Mouse (Mus musculus): ENCODE data around the gene Fcna. TPM values are rescaled to one million over a fixed set of nuclear protein-coding genes. Genes with fewer than 3 reads are reported as not detected.

The Fcna gene
- polyA plus RNA-seq (2017; shearing (Covaris generic)): not detected

GRCm38 (mm10) chr2:25627811-25628210 lies at the start of gene Fcna:
Gene Fcna (minus strand): TSS chr2:25628030.

GRCm38 (mm10) chr2:25676486-25676885 lies 48.7 kb upstream of the Fcna start, which contains the start of gene Lcn6:
Gene Lcn6 (plus strand): TSS chr2:25676786.

GRCm38 (mm10) chr2:25657652-25658051 lies 29.8 kb upstream of the Fcna start, which contains the start of gene Lcn5:
Gene Lcn5 (plus strand): TSS chr2:25657952.

GRCm38 (mm10) chr2:25652902-25653301 lies 25.1 kb upstream of the Fcna start, which contains the start of gene Lcn8:
Gene Lcn8 (plus strand): TSS chr2:25653120.

GRCm38 (mm10) chr2:25621229-25622200 lies 6.3 kb downstream of the Fcna start, which contains the start of gene Tmem141:
Gene Tmem141 (minus strand): TSS chr2:25622005.

GRCm38 (mm10) chr2:25617578-25617977 lies 10.3 kb downstream of the Fcna start, which contains the start of gene Ccdc183:
Gene Ccdc183 (minus strand): TSS chr2:25617678.

GRCm38 (mm10) chr2:25607761-25608622 lies 19.8 kb downstream of the Fcna start, which contains the start of gene Rabl6:
Gene Rabl6 (minus strand): TSS chr2:25608521.

GRCm38 (mm10) chr2:25581294-25581864 lies 46.5 kb downstream of the Fcna start, which contains the start of gene Ajm1:
Gene Ajm1 (minus strand): TSS chr2:25581757.

Other genes starting within 250 kb of the Fcna start
- not detected for gene Entpd2, start 232.2 kb downstream of the Fcna start, polyA plus RNA-seq (2017; shearing (Covaris generic))
- 0.47 TPM for gene Npdc1, start 228.7 kb downstream of the Fcna start, polyA plus RNA-seq (2017; shearing (Covaris generic))
- gene Fut7, start 204.8 kb downstream of the Fcna start, polyA plus RNA-seq (2017; shearing (Covaris generic)): not detected
- gene Abca2, start 199.3 kb downstream of the Fcna start, polyA plus RNA-seq (2017; shearing (Covaris generic)): 44.9 TPM
- 5.1 TPM for gene Clic3, start 171.2 kb downstream of the Fcna start, polyA plus RNA-seq (2017; shearing (Covaris generic))
- 74.5 TPM for gene Paxx, start 166.9 kb downstream of the Fcna start, polyA plus RNA-seq (2017; shearing (Covaris generic))
- not detected for gene Ptgds, start 158.0 kb downstream of the Fcna start, polyA plus RNA-seq (2017; shearing (Covaris generic))
- gene Lcn12, start 134.1 kb downstream of the Fcna start, polyA plus RNA-seq (2017; shearing (Covaris generic)): not detected
- gene Fbxw5, start 127.3 kb downstream of the Fcna start, polyA plus RNA-seq (2017; shearing (Covaris generic)): 82.7 TPM
- gene C8g, start 126.3 kb downstream of the Fcna start, polyA plus RNA-seq (2017; shearing (Covaris generic)): 5.6 TPM
- 61.5 TPM for gene Traf2, start 81.1 kb downstream of the Fcna start, polyA plus RNA-seq (2017; shearing (Covaris generic))
- gene Edf1, start 70.2 kb downstream of the Fcna start, polyA plus RNA-seq (2017; shearing (Covaris generic)): 170 TPM
- 1.4 TPM for gene Mamdc4, start 53.2 kb downstream of the Fcna start, polyA plus RNA-seq (2017; shearing (Covaris generic))
- gene Phpt1, start 52.8 kb downstream of the Fcna start, polyA plus RNA-seq (2017; shearing (Covaris generic)): 55.4 TPM
- 0.17 TPM for gene Ajm1, start 46.3 kb downstream of the Fcna start, polyA plus RNA-seq (2017; shearing (Covaris generic))
- gene Rabl6, start 19.5 kb downstream of the Fcna start, polyA plus RNA-seq (2017; shearing (Covaris generic)): 59.7 TPM
- gene Ccdc183, start 10.4 kb downstream of the Fcna start, polyA plus RNA-seq (2017; shearing (Covaris generic)): not detected
- gene Tmem141, start 6.0 kb downstream of the Fcna start, polyA plus RNA-seq (2017; shearing (Covaris generic)): 2.2 TPM
- not detected for gene Lcn8, start 25.1 kb upstream of the Fcna start, polyA plus RNA-seq (2017; shearing (Covaris generic))
- not detected for gene Lcn5, start 29.9 kb upstream of the Fcna start, polyA plus RNA-seq (2017; shearing (Covaris generic))
- gene Lcn6, start 48.8 kb upstream of the Fcna start, polyA plus RNA-seq (2017; shearing (Covaris generic)): not detected
- not detected for gene Lcn10, start 54.7 kb upstream of the Fcna start, polyA plus RNA-seq (2017; shearing (Covaris generic))
- not detected for gene Obp2a, start 72.0 kb upstream of the Fcna start, polyA plus RNA-seq (2017; shearing (Covaris generic))
- gene Bmyc, start 78.7 kb upstream of the Fcna start, polyA plus RNA-seq (2017; shearing (Covaris generic)): 27.5 TPM
- not detected for gene Obp2b, start 109.0 kb upstream of the Fcna start, polyA plus RNA-seq (2017; shearing (Covaris generic))
- gene Lcn3, start 137.5 kb upstream of the Fcna start, polyA plus RNA-seq (2017; shearing (Covaris generic)): not detected
- gene Lcn11, start 149.0 kb upstream of the Fcna start, polyA plus RNA-seq (2017; shearing (Covaris generic)): not detected
- gene Gm13539, start 154.2 kb upstream of the Fcna start, polyA plus RNA-seq (2017; shearing (Covaris generic)): not detected
- gene Glt6d1, start 187.8 kb upstream of the Fcna start, polyA plus RNA-seq (2017; shearing (Covaris generic)): not detected
- not detected for gene Lcn9, start 195.1 kb upstream of the Fcna start, polyA plus RNA-seq (2017; shearing (Covaris generic))
- not detected for gene Sohlh1, start 219.2 kb upstream of the Fcna start, polyA plus RNA-seq (2017; shearing (Covaris generic))
- not detected for gene Kcnt1, start 235.7 kb upstream of the Fcna start, polyA plus RNA-seq (2017; shearing (Covaris generic))